Mouse (Mus musculus): ENCODE measurements around the gene Fat4.

Fat4 gene

DNA sequence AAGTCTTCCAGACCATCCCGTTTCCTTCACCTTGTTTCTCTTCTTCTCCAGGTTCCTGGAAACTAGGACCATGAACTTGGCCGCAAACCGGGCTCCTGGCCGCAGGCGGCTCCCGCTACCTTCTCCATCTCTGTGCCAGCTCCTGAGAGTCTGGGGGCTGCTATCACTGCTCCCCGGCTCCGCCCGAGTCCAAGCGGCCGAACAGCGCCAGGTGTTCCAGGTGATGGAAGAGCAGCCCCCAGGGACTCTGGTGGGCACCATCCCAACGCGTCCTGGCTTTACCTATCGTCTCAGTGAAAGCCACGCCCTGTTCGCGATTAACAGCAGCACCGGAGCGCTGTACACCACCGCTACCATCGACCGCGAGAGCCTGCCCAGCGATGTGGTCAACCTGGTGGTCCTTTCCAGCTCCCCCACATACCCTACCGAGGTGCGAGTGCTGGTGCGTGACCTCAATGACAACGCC, at the start of gene Fat4:
TSS of gene Fat4 (plus strand) at position 51 of the 466 bp plus-strand sequence.
- DNase-seq (ENCODE audit: low read depth in 1 of 2, low spot score in 2 of 2) = no peak

DNA sequence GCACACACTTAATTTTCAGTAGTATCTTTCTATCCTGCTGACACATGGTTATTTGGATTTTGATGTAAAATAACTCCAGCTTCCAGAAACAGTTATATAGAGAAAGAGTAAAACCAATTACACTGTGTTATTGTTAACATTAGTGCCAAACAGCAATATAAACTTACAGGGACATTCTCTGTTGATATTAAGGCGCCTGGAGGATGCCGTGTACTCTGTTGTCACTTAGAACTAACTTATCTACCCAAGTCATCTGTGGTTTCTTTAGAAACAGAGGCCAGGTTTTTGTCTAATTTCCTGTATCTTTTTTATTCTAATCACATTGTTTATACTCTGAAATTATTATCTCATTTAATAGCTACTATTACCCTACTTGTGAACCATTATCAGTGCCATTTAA, 47.3 kb upstream of the Fat4 start:
- DNase-seq (ENCODE audit: low read depth in 1 of 2, low spot score in 2 of 2) = no peak

DNA sequence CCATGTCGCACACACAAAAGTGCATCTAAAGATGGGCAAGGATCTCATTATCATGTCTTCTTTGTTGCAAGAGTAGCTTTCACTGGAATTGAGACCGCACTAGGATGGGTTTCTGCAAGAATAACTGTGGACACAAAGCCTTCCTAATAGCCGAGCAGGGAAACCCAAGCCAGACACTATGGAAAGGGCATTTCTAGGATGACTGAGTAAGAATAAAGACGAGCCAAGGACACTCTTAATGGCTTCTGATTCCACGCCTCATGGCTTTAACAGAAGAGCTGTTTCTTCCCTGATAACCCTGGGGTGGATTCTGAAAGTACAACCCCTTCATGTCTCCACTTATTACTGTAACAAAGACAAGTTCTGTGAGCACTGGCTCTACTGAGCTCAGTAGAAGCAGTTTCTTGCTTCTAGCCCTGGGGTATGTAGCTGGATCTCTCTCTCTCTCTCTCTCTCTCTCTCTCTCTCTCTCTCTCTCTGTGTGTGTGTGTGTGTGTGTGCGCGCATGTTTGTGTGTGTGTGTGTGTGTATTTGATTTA, 43.7 kb upstream of the Fat4 start:
- no peak for DNase-seq (ENCODE audit: low read depth in 1 of 2, low spot score in 2 of 2)

DNA sequence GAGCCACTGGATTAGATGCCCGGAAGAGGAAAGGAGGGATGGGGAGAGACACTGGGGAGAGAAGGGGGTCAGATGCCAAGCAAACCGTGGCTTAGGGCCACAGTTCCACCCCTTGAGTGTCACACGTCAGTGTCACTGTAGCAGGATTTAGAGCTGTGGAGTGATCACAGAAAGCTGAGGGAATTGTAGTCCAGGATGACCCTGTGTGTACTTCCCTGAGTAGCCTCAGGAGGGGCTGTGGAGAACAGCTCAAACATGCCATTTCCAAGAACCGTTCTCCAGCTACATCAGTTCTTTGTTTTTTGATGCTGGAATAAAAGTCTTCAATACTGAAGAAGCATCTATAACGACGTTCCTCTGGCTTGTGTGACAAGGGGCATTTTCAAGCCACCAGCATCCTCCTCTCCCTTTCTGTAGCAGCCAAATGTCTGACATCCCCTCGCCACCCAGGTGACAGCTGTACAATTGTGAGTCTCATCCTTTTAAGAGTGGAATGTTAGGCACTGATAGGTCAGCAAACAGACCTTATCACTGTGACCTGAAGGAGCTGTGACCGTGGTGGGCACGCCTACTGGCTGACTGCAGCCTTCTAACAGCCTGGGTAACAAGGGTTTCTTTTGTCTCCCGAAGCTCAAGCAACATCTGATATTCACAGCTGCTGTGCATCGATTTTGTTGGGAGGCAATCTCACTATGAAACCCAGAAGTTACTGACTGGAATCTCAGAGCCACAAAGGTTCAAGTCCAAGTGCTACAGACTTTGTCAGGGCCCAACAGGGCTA, 39.9 kb upstream of the Fat4 start:
- DNase-seq (ENCODE audit: low read depth in 1 of 2, low spot score in 2 of 2) = no peak

DNA sequence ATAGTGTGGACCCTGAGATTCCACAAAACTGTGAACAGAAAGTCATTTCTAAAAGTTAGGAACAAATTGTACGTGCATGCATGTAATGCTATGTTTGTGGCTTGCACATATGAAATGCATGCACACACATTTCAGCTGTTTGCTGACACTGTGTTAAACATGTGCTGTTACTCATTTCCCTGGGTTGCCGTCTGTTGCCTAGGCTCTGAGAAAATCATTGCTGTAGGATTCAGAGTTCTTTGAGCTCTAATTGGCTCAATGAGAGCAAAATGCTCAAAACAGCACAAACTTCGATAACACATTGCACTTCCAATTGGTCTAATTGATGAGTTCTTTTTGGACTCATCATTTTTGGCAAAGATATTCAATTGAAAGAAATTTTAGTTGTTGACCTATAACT, 37.7 kb upstream of the Fat4 start:
- no peak for DNase-seq (ENCODE audit: low read depth in 1 of 2, low spot score in 2 of 2)

DNA sequence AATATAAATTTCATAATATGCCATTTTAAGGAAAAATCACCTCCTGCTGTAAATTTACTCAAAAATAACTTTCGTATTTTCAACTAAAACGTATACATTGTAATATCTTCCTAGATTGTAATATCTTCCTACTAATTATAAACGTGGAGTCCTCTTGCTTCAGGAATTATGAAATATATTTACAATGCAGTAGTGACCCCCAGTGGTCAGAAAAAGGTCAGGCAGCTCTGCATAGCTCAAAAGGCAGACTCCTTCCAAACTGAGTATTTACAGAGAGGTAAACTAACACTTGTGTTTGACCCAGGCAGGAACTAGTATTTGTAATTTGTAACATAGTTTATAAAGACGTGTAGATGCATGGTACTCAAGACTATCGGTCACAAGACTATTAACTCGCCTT, 37.2 kb upstream of the Fat4 start:
- no peak for DNase-seq (ENCODE audit: low read depth in 1 of 2, low spot score in 2 of 2)

DNA sequence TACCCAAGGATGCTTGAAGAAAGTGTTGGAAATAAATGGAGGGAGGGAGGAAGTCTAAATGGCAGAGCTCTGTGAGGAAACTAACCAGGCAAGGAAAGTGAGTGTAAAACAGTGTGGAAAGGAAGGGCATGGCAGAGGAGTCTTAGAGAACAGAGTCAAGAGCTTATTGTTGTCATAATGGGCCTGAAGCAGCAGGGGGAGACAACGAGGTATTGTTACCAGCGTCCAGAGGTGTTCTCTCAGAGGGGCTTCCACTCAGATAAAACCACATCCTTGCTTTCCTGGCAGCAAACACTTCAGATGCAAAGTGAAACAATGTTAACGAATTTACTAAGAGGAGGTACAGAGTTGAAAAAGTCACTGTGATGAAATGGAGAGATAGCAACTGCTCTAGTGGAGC, 33.1 kb upstream of the Fat4 start:
- no peak for DNase-seq (ENCODE audit: low read depth in 1 of 2, low spot score in 2 of 2)

DNA sequence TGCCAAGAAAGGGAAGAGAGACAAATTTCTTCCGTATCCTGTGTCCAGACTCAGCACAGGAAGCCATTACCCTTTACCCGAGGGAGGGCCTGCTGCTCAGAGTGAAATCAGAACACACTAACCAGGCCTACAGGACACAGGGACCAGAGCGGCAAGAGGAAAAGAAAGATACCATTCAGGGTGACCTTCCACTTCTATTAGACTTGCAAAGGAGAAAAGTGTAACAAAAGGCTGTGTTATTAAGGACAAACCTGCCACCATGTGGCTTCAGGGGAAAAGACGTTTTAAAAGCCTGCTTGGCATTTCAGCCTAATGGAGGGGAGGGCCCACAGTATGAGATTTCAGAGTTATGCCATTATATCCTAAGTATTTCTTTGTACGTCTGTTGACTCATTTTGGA, 26.1 kb upstream of the Fat4 start:
- no peak for DNase-seq (ENCODE audit: low read depth in 1 of 2, low spot score in 2 of 2)

DNA sequence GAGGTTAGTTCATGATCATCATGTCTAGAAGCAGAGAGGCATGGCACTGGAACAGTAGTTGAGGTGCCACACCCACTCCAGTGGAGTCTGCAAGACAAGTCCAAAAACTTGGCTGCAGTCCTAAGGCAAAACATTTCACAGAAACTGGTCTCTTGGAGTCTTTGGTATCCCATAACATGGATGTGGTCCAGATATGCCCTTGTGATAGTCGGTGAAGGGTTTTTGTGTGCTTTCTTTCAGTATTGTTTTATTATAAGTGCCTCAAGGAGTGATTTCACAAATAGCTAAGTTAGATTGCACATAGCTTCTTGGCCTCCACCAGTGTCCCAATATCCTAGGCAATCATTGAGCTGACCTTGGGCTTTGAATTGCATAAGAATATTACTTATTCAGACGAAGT, 15.4 kb upstream of the Fat4 start:
- no peak for DNase-seq (ENCODE audit: low read depth in 1 of 2, low spot score in 2 of 2)

DNA sequence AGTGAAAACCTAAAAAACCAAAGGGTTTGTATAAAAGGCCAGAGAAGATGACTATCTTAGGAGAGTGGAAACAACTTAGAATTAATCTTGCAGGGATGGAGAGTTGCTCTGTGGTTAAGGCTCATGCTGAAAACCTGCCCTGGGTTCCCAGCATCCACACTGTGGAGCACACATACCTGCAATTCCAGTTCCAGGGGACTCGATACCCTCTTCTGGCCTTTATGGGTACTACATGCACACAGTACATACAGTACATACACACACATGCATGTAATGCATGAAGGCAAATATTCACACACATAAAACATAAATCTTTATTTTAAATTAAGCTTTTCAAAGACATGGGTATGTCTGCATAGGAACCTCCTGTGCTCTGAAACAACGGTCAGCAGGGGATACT, 10.9 kb upstream of the Fat4 start:
- DNase-seq (ENCODE audit: low read depth in 1 of 2, low spot score in 2 of 2) = no peak

DNA sequence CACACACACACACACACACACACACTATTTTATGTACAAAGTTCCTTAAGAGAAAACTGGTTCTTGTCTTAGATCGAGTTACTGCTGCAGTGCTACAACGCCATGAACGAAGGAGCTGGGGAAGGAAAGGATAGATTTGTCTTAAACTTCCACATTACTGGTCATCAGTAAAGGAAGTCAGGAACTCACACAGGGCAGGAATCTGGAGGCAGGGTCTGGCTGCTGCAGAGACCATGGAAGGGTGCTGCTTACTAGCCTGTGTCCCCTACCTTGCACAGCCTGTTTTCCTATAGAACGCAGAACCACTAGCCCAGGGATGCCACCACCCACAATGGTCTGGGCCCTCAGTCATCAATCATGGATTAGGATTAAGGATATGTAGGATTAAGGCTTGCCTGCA, 10.0 kb upstream of the Fat4 start:
- DNase-seq (ENCODE audit: low read depth in 1 of 2, low spot score in 2 of 2) = no peak

DNA sequence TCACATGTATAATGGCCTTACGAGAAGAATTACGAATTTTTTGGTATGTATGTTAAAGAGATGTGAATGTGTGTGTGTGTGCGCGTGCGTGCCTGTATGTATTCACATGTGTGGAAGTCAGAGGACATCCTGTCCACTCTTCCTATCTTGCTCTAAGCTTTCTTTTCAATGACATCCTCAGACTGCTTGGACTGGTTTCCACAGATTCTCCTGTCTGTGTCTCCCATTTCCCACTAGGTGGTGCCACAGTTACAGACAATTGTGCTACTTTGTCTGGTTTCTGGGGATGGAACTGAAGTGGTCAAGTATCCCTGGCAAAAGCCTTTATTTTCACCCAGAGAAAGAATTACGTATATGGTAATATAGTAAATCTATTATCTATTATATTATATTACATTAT, 4.0 kb upstream of the Fat4 start:
- DNase-seq (ENCODE audit: low read depth in 1 of 2, low spot score in 2 of 2) = no peak

DNA sequence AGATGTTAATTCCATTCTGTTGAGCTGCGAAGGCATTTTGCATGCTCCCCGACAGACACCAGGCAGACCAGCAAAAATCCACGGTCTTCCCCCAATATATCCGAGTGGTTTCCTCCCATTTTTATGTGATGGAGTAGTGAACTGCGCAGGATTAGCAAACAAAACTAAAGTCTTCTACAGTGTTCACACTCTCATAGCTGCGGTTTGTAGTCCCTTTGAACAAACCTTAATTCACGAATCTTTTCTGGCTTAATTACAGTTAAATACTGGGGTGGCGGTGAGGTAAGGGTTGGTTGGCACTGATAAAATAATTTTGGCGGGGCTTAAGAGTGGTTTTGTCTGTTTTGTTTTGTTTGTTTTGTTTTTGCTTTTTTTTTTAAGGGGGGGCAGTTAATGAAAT, 3.1 kb upstream of the Fat4 start:
- no peak for DNase-seq (ENCODE audit: low read depth in 1 of 2, low spot score in 2 of 2)

DNA sequence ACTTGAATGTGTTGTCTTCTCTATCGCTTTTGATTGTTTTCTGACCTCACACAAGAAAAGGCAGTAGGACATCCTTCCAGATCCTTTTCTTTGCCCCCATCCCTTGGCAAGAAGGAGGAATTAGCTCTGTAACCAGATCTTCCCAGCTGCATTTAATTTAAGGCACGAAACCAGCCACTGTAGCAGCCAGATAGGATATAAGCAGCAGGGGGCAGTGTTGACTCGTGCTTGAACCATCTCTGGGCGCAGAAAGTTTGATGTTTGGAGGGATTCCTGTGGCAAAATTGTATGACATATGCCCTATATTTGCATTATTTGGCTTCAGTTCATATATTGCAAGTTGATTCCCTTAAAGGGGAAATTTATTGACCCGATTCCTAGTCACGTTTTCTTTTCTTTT, 2.5 kb upstream of the Fat4 start:
- no peak for DNase-seq (ENCODE audit: low read depth in 1 of 2, low spot score in 2 of 2)

DNA sequence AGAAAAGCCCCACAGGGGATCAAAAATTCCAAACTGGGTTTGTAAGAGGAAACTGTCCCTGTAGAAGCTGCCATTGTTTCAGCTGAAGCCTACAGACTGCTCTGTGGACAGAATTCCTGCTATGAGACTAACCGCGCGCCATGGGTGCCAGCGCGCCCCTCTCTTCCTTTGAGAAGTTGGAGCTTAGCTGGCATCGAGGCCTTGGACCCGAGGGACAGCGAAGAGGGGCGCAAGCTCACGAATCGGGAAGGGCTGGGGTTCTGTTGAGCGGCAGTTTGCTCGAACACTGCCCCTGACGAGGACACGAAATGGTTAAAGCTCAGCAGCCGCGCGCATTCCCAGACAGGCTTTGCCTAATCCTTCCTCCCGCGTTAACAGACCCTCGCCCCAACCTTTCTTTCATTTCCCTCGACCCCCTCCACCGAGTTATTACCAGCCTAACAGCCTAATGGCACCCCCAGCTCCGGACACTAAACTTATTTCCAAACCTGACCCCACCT, 1.8 kb upstream of the Fat4 start:
- DNase-seq (ENCODE audit: low read depth in 1 of 2, low spot score in 2 of 2) = no peak

DNA sequence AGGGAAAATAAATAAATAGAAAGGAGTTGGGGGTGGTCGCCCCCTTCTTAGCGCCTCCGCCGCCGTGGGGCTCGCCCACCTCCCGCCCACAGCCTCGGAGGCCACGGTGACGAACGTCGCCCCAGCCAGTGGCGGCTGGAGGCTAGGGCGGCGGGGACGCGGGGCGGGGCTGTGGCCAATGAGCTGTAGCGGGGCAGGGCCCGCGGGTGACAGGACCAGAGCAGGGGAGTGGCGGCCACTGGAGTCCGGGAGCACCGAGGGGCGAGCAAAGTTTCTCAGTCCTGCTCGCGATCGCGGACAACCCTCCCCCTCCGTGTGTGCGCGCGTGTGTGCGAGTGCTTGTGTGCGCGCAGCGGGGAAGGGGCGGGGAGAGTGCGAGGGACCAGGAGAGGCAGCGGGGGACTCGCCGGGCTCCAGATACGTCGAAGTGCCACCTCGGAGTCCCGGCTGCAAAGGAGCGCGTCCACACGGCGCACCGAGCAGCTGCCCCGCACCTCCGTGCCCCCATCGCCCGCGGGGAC, 1.2 kb upstream of the Fat4 start:
- no peak for DNase-seq (ENCODE audit: low read depth in 1 of 2, low spot score in 2 of 2)

DNA sequence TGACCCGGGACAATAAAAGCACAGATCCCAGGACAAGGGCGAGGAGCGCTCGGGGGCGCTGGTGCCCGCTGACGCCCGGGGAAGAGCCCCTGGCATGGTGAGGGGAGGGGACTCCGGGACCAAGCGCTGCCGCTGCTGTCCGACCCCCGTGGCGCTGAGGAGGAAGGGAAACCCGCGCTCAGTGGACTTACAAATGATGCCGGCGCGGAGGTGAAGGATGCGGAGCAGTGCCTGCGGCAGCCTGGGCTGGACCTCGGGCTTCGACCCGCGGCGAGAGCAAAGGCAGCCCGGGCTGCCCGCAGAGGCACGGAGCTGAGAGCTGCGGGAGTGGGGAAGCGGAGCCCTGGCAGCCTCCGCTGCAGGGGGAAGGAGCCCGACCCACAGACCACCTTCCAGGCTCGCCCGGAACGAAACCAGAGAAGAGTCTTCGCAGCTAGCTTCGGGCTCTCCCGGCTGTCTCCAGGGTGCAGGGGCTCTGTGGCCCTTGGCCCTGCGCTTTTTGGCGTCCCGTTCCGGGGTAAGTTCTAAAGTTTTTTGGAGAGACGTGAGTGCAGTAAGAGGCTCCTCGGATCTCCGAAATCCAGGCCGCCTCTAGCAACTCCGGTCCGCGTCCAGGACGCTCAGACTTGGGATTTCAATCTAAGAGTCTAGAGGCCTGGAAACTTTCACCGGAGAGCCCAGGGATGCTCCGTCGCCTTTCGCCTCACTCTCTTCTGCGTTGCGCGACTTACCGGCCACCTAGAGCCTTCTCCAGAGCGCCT, 499 bp upstream of the Fat4 start:
- DNase-seq (ENCODE audit: low read depth in 1 of 2, low spot score in 2 of 2) = no peak

DNA sequence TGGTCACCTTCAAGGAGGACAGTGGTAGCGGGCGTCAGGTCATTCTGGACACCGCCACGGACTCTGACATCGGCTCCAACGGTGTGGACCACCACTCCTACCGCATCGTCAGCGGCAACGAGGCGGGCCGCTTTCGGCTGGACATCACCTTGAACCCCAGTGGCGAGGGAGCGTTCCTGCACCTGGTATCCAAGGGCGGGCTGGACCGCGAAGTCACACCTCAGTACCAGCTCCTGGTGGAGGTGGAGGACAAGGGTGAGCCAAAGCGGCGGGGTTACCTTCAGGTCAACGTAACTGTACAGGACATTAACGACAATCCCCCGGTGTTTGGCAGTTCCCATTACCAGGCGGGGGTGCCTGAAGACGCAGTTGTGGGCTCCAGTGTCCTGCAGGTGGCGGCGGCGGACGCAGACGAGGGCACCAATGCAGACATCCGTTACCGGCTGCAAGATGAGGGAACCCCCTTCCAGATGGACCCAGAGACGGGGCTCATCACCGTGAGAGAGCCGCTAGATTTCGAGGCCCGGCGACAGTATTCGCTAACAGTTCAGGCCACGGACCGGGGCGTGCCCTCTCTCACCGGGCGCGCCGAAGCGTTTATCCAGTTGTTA, 746 bp downstream of the Fat4 start:
- DNase-seq (ENCODE audit: low read depth in 1 of 2, low spot score in 2 of 2) = no peak

DNA sequence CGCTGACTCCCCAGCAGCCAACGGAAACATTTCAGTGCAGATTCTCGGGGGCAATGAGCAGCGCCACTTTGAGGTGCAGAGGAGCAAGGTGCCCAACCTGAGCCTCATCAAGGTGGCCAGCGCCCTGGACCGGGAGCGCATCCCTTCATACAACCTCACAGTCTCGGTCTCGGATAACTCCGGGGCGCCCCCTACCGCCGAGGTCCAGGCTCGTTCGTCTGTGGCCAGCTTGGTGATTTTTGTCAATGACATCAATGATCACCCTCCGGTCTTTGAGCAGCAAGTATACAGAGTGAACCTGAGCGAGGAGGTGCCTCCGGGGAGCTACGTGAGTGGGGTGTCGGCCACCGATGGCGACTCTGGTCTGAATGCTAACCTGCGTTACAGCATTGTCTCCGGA, 1.4 kb downstream of the Fat4 start:
- DNase-seq (ENCODE audit: low read depth in 1 of 2, low spot score in 2 of 2) = no peak

DNA sequence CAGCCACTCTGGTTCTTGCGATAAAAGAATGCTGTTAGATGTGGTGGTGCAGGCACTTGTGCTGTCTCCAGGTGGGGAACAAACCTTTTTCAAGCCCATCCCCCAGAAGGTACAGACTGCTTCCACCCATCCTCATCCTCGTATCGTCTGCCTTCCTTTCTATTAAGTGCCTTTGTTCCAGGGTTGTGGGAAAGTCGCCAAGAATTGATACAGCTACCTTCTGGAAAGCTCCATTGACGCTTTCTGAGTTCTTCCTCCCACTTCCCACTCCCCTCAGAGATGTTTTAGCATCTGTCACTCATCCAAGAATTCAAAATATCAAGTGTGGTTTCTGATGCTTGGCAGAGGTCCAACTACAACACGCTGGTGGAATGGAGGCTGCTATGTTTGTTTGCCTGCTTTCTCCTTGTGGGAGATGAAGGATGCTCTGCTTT, 6.1 kb downstream of the Fat4 start:
- DNase-seq (ENCODE audit: low read depth in 1 of 2, low spot score in 2 of 2) = no peak

DNA sequence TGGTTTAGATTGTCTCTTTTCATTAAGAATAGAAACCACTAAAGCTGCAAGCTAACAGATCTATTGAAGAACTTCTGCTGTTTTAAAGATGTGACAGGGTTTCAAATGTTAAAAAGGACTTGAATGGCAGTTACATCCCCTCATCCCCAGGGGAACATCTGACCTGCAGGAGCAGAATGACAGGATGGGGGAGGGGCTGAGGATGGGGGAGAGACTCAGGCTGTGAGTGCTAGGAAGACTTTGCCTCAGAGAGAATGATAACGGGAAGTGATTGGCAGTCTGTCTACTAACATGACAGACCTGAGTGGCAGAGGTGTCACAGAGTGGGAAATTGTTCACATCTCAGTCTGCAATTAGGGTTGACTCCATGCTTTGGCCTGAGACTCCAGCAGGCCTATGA, 14.1 kb downstream of the Fat4 start:
- DNase-seq (ENCODE audit: low read depth in 1 of 2, low spot score in 2 of 2) = no peak

DNA sequence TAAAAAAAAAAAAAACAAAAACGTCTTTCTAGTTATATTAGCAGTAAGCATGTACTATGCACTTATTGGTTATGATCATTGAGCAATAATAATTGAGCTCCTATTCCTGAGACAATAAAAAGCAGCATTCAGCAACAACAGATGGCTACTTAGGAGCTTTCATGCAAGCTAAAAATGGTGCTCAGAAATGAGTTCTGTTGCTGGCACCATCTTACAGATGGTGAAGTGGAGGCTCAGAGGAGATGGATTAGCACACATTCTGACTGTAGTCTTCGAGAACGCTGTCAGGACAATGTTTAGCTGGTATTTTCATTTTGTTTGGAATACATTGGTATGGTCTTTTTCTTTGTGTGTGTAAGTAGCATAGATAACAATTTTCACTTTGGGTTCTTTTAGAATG, 20.1 kb downstream of the Fat4 start:
- no peak for DNase-seq (ENCODE audit: low read depth in 1 of 2, low spot score in 2 of 2)

Measured in monocyte, adult 2 months (primary cell).